Mouse (Mus musculus) MEL (cell line): ENCODE results near the gene Gsc. TPM values are rescaled to one million over a fixed set of nuclear protein-coding genes. Genes with fewer than 3 reads are reported as not detected.

ENCODE experiments used
- DNase-seq: peaks from one replicate; pipeline ENCODE4 v3.0.0; 2011; ENCODE audit warnings: low read depth, low spot score
- H3K27ac ChIP-seq: 2 replicates; pipeline ENCODE4 v1.5.1; 2012; ENCODE audit warnings: low read depth, mild to moderate bottlenecking, control low read depth, low read length, moderate library complexity; ENCODE audit not compliant: control insufficient read depth
- H3K27me3 ChIP-seq, 2 experiments: fragments of 150-350 bp in 1 of 2; sonication (generic) in 1 of 2; 2 replicates each; pipeline ENCODE4 v1.6.1; 2012; ENCODE audit warnings: low read length in 2 of 2, mild to moderate bottlenecking in 2 of 2, improper control_type of control experiment in 1 of 2, moderate library complexity in 1 of 2; ENCODE audit not compliant: insufficient read depth in 2 of 2, control insufficient read depth in 1 of 2
- H3K36me3 ChIP-seq, 2 experiments: 2 replicates each; pipeline ENCODE4 v1.6.1; 2012 to 2014; ENCODE audit warnings: low read length in 2 of 2, improper control_type of control experiment in 1 of 2, inconsistent platforms in 1 of 2, mild to moderate bottlenecking in 1 of 2; ENCODE audit not compliant: insufficient read depth in 2 of 2, control insufficient read depth in 1 of 2
- H3K4me1 ChIP-seq, 2 experiments: fragments of 150-350 bp in 1 of 2; sonication (generic) in 1 of 2; 2 replicates each; pipeline ENCODE4 v1.6.1; 2012; ENCODE audit warnings: low read length in 2 of 2, improper control_type of control experiment in 1 of 2, mild to moderate bottlenecking in 1 of 2; ENCODE audit not compliant: insufficient read depth in 2 of 2, control insufficient read depth in 1 of 2
- H3K4me3 ChIP-seq, 2 experiments: fragments of 150-350 bp in 1 of 2; sonication (generic) in 1 of 2; 2 replicates each; pipeline ENCODE4 v1.5.1; 2012; ENCODE audit warnings: low read depth in 2 of 2, low read length in 2 of 2, mild to moderate bottlenecking in 2 of 2, moderate library complexity in 2 of 2, control low read depth in 1 of 2, improper control_type of control experiment in 1 of 2; ENCODE audit not compliant: control insufficient read depth in 1 of 2, insufficient read depth in 1 of 2
- H3K79me2 ChIP-seq: 2 replicates; pipeline ENCODE4 v1.6.1; 2012; ENCODE audit warnings: mild to moderate bottlenecking, low read length, moderate library complexity; ENCODE audit not compliant: control insufficient read depth, poor library complexity, insufficient read depth
- H3K9ac ChIP-seq: 2 replicates; pipeline ENCODE4 v1.6.1; 2012; ENCODE audit warnings: low read depth, mild to moderate bottlenecking, control low read depth, low read length, moderate library complexity; ENCODE audit not compliant: control insufficient read depth, poor library complexity, severe bottlenecking
- H3K9me3 ChIP-seq: fragments of 150-350 bp; sonication (generic); replicated peaks from 2 replicates; pipeline ENCODE4 v1.6.1; 2012; ENCODE audit warnings: mild to moderate bottlenecking, low read length, improper control_type of control experiment, moderate library complexity; ENCODE audit not compliant: insufficient read depth
- BHLHE40 ChIP-seq: IDR thresholded peaks from 2 replicates; pipeline ENCODE4 v1.6.1; 2012; ENCODE audit warnings: low read depth, mild to moderate bottlenecking, inconsistent platforms, low read length, improper control_type of control experiment, borderline replicate concordance
- CHD2 ChIP-seq: IDR thresholded peaks from 2 replicates; pipeline ENCODE4 v1.6.1; 2011; ENCODE audit warnings: low read length, improper control_type of control experiment
- ELF1 ChIP-seq: IDR thresholded peaks from 2 replicates; pipeline ENCODE4 v1.6.1; 2014; ENCODE audit warnings: low read depth, mild to moderate bottlenecking, inconsistent platforms, low read length, improper control_type of control experiment, moderate library complexity
- EP300 ChIP-seq, 2 experiments: IDR thresholded peaks; 2 replicates each; pipeline ENCODE4 v1.6.1; 2011; ENCODE audit warnings: improper control_type of control experiment in 2 of 2, low read length in 2 of 2, low read depth in 1 of 2, mild to moderate bottlenecking in 1 of 2
- ETS1 ChIP-seq: IDR thresholded peaks from 2 replicates; pipeline ENCODE4 v1.6.1; 2012; ENCODE audit warnings: low read depth, mild to moderate bottlenecking, inconsistent platforms, low read length, improper control_type of control experiment, moderate library complexity
- GABPA ChIP-seq: IDR thresholded peaks from 2 replicates; pipeline ENCODE4 v1.6.1; 2012; ENCODE audit warnings: low read depth, mild to moderate bottlenecking, inconsistent platforms, low read length, improper control_type of control experiment, moderate library complexity
- GATA1 ChIP-seq: IDR thresholded peaks from 2 replicates; pipeline ENCODE4 v1.6.1; 2011; ENCODE audit warnings: low read depth, low read length, improper control_type of control experiment
- MAX ChIP-seq: IDR thresholded peaks from 2 replicates; pipeline ENCODE4 v1.6.1; 2011; ENCODE audit warnings: low read length, improper control_type of control experiment
- POLR2AphosphoS5 ChIP-seq: IDR thresholded peaks from 2 replicates; pipeline ENCODE4 v1.6.1; 2012; ENCODE audit warnings: low read depth, borderline replicate concordance, mild to moderate bottlenecking, inconsistent platforms, low read length, moderate library complexity, mixed read lengths
- RCOR1 ChIP-seq: IDR thresholded peaks from 2 replicates; pipeline ENCODE4 v1.6.1; 2012; ENCODE audit warnings: low read depth, mild to moderate bottlenecking, inconsistent platforms, low read length, improper control_type of control experiment
- SMC3 ChIP-seq: IDR thresholded peaks from 2 replicates; pipeline ENCODE4 v1.6.1; 2011; ENCODE audit warnings: low read depth, low read length, improper control_type of control experiment
- TAL1 ChIP-seq: IDR thresholded peaks from 2 replicates; pipeline ENCODE4 v1.6.1; 2012; ENCODE audit warnings: mild to moderate bottlenecking, inconsistent platforms, low read length, moderate library complexity, mixed read lengths
- USF1 ChIP-seq: IDR thresholded peaks from 2 replicates; pipeline ENCODE4 v1.6.1; 2014; ENCODE audit warnings: low read depth, mild to moderate bottlenecking, inconsistent platforms, low read length, improper control_type of control experiment, moderate library complexity
- ZKSCAN1 ChIP-seq: IDR thresholded peaks from 2 replicates; pipeline ENCODE4 v1.6.1; 2012; ENCODE audit warnings: low read depth, mild to moderate bottlenecking, inconsistent platforms, low read length, improper control_type of control experiment, moderate library complexity
- ZNF384 ChIP-seq: IDR thresholded peaks from 2 replicates; pipeline ENCODE4 v1.6.1; 2012; ENCODE audit warnings: low read depth, mild to moderate bottlenecking, inconsistent platforms, low read length, improper control_type of control experiment
- polyA plus RNA-seq, 2 experiments: library from polyadenylated mRNA; stranded (reverse) in 1 of 2; unstranded in 1 of 2; fragments of >175 nt in 1 of 2; fragments of >200 nt in 1 of 2; gene quantifications; 2 replicates each; pipeline versions ENCODE4 v1.2.1 to v1.2.4; 2012; ENCODE audit warnings: low replicate concordance in 2 of 2, low read depth in 1 of 2; ENCODE audit not compliant: insufficient read length in 2 of 2, insufficient read depth in 1 of 2, missing spikeins in 1 of 2
- total RNA-seq: library from RNA; depleted of rRNA; stranded (reverse); fragments of 300-350 nt; gene quantifications from 2 replicates; pipeline ENCODE4 v1.2.3, GENCODE M21; 2012

Gsc gene
- total and polyA plus RNA-seq, 3 experiments, result not detected

DNA sequence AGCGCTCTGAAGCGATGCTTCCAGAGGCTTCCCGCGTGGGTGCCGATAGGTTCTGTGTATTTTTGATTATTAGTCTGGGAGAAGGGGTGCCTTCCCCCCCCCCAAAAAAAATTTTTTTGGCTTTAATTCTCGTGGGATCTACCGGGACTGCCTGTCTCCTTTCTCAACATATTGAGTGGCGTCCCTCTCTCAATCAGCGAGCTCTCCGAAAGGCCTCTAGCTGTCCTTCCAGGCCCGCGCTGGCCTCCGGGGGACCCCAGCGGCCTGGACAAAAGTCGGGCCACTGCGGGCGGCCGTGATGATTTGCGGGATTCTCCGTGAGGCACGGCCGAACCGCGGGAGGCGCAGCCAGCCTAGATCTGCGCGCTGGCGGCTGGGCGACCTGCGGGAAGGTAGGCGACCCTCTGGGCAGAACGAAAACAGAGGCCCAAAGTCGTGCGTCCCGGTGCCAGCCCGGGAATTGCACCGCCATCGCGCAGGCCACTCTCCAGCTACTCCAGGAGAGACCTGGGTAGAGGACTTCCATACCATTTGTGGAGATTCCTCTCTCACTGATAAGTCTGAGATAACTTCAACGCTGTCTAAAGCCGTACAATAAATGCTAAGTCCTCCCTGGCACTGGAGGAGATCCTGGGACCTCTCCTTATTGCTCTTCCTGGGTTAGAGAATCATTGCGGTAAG lies 1.2 kb upstream of the Gsc start:
- no peak overlapping the region for H3K27ac ChIP-seq
- H3K4me3 ChIP-seq, result no peak overlapping the region
- DNase-seq, result no peak
- H3K4me1 ChIP-seq, result no peaks in the 10 kb centered on the region
- no peaks in the 10 kb centered on the region for H3K27me3 ChIP-seq
- TF ChIP-seq ZNF384 (no peak), CHD2 (no peak), ETS1 (no peak)
- H3K36me3 ChIP-seq, result no peaks in the 10 kb centered on the region
- H3K9ac ChIP-seq, result no peak overlapping the region
- no peaks in the 10 kb centered on the region for H3K9me3 ChIP-seq
- no peaks in the 10 kb centered on the region for H3K79me2 ChIP-seq

DNA sequence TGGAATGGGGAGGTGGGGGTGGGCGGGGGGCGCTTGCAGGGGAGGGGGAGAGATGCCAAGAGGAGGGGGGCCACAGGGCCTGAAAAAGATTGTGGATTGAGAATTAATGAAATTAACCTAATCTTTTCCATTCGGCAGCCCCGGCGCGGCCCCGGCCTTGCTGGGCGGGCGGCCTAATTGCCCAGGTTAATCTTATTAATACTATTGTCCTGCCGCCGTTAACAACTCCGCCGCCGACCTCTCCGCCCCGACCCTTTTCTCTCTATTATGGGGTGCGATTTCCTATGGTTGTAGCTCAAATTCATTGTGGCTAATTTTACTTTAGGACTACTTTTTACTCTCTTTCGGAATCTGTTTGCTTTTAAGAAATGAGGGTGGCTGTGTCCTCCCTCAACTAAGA lies 362 bp upstream of the Gsc start:
- no peaks in the 10 kb centered on the region for H3K9me3 ChIP-seq
- H3K27ac ChIP-seq, result no peak overlapping the region
- DNase-seq, result no peak
- H3K36me3 ChIP-seq, result no peaks in the 10 kb centered on the region
- TF ChIP-seq RCOR1, result no peak
- TF ChIP-seq POLR2AphosphoS5, result no peak
- no peak for TF ChIP-seq SMC3
- no peak for TF ChIP-seq MAX
- TF ChIP-seq GATA1, result no peak
- TF ChIP-seq ZKSCAN1, result no peak
- no peak for TF ChIP-seq GABPA
- no peak for TF ChIP-seq TAL1
- no peak for TF ChIP-seq ELF1
- no peak for TF ChIP-seq EP300 (IDR thresholded peaks at IDR 0.05; ENCODE audit: low read depth in 1 of 2, low read length in 2 of 2)
- TF ChIP-seq ETS1, result no peak
- TF ChIP-seq USF1, result no peak
- no peak for TF ChIP-seq BHLHE40
- TF ChIP-seq, all 39 proteins: peak for 0
- H3K4me3 ChIP-seq, result no peak overlapping the region
- H3K79me2 ChIP-seq, result no peaks in the 10 kb centered on the region
- no peaks in the 10 kb centered on the region for H3K4me1 ChIP-seq
- no peaks in the 10 kb centered on the region for H3K27me3 ChIP-seq
- H3K9ac ChIP-seq, result no peak overlapping the region

DNA sequence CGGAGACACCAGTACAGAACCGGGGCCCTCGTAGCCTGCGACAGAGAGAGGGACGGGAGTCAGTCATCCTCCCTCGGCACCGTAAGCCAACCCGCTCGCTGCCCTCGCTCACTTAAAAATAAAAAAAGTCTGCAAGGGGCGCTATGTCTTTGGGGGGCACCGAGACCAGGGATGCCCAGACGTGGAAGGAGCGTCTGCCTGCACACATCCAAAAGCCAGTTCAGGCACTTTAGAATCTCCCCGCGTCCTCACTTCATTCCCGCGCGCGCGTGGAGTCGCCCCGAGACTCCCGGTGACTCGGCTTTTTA lies 958 bp downstream of the Gsc start:
- TF ChIP-seq USF1, result no peak
- Histone ChIP-seq H3K9ac (no peak overlapping the region), H3K27me3 (no peaks in the 10 kb centered on the region), H3K36me3 (no peaks in the 10 kb centered on the region), H3K79me2 (no peaks in the 10 kb centered on the region), H3K27ac (no peak overlapping the region), H3K4me3 (no peak overlapping the region), H3K9me3 (no peaks in the 10 kb centered on the region), H3K4me1 (no peaks in the 10 kb centered on the region)
- no peak for DNase-seq
